Mouse (Mus musculus) adrenal gland, postnatal 4 days (tissue): ENCODE data around the gene Npepl1. TPM values are rescaled to one million over a fixed set of nuclear protein-coding genes. Genes with fewer than 3 reads are reported as not detected.

Experiments used
- DNase-seq, 2 experiments: peaks; one replicate each; pipeline ENCODE4 v3.0.0; 2021 to 2022; ENCODE audit warnings: low spot score in 2 of 2, mixed read lengths in 2 of 2
- total RNA-seq, 2 experiments: library from RNA; stranded (reverse); gene quantifications; 2 replicates each; pipeline ENCODE4 v1.2.3; 2021

The Npepl1 gene
- total RNA-seq, 2 experiments from 2014 or later, result 88.2 to 90.6 TPM

DNA sequence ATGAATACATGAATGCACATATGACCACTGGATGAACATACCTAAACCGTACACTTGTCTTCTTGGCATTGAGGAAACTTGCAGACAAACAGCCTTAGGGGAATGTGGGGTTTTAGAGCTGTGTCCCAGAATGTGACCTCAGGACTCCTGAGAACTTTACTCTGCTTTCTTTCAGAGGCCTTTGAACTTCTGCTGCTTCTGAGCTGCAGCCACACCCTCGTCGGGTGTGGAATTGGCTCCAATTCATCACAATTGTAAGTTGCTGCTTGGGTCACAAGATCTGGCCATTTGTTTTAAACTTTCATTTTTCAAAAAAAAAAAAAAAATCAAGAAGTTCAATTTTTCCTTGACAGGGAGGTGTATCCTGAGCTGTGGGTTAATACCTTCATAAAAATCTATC lies 2.8 kb upstream of the Npepl1 start:
- no peak for DNase-seq

DNA sequence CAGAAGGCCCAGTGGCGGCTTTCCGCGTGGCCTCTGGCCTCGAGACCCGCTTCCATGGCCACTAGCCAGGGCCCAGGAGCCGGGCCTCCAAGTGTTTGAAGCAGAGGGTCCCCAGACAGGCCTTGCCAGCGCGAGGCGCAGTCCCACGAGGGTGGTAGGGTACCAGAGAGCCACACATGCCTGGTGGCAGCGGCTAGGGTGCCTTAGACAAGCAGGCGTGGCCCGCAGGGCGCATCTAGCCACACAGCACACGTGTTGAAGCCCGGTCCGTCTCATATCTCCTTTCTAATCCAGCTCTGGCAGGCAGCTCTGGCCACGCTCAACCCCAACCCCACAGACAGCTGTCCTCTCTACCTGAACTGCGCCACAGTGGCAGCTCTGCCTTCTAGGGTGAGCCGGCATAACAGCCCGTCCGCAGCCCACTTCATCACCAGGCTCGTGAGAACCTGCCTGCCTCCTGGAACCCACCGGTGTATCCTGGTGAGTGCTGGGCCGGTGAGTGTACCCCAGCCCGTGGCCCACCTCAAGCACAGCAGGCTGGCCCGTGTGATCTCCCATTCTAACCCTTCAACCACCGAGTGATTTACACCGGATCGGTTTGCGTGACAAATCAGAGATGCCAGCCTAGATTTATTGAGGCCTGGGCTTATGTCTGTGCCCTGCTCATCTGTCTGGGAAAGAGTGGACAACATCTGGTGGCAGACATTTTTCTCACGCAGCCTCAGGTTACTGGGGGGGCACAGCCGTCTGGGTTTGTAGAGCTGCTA lies 817 bp downstream of the Npepl1 start:
- DNase-seq, result peak; percentile 24 to 27

- no peak for DNase-seq
Measured at GRCm38 (mm10) chr2:174112931-174113330, 2.8 kb downstream of the Npepl1 start.

- no peak for DNase-seq
Measured at GRCm38 (mm10) chr2:174114148-174114864, 4.2 kb downstream of the Npepl1 start.

- DNase-seq, result no peak
Measured at GRCm38 (mm10) chr2:174116929-174117328, 6.8 kb downstream of the Npepl1 start.

- no peak for DNase-seq
Measured at GRCm38 (mm10) chr2:174118141-174118540, 8.0 kb downstream of the Npepl1 start.

DNA sequence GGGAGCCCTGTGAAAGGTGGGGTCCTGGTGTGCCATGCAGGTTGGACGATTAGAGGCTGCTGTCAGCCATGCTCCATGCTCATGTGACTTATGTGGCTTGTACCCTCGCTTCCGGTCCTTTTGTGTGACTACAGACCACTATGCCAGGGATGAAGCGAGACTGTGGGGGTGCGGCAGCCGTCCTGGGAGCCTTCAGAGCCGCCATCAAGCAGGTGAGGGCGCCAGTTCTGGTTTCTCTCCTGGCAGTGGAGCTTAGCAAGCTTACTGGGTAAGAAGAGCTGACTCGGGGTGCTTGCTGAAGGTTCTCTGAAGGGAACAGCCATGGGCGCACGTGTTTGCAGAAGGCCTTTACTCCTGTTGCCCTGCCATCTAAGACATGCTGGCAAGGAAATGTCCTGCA lies 9.1 kb downstream of the Npepl1 start:
- no peak for DNase-seq

- no peak for DNase-seq
Measured at GRCm38 (mm10) chr2:174120631-174121030, 10.5 kb downstream of the Npepl1 start.

DNA sequence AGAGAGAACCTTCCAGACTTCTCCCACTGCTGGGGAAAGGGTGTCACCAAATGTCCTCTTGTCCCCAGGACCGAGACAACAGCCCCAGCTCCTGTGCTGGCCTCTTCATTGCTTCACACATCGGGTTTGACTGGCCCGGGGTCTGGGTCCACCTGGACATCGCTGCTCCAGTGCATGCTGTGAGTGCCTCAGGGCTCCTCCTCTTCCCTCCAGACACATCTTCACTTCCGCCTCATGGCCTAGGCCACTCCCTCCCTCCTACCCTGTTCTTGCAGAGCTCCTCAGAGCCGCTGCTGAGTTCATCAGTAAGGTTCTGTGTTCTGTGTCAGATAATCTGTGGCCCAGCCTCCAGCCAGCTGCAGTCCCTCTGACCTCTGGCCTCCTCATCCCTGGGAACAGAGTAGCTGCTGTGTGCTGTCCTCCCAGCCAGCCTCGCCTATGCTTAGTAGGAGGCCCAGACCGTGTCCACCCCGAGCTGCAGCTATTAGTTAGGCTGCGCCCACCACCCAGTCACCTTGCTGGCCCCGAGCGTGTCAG lies 11.3 kb downstream of the Npepl1 start:
- no peak for DNase-seq

DNA sequence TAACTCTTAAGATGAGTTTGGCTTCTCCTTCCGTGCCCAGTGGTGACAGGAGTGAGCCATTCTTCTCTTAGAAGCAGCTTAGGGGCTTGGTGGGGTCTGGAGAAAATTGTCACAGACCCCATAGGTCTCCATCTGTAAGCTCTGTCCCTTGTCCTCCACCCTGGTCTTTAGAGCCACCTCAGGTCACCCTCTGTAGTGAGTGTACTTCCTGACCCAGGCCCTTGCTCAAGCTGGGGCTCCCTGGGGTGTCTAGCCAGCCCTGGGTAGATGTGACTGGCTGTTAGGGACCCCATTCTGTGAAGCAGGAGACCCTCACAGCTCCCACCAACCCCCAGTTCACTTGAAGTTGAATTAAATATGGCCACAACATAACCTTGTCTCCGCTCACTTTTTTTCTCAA lies 12.2 kb downstream of the Npepl1 start:
- no peak for DNase-seq

DNA sequence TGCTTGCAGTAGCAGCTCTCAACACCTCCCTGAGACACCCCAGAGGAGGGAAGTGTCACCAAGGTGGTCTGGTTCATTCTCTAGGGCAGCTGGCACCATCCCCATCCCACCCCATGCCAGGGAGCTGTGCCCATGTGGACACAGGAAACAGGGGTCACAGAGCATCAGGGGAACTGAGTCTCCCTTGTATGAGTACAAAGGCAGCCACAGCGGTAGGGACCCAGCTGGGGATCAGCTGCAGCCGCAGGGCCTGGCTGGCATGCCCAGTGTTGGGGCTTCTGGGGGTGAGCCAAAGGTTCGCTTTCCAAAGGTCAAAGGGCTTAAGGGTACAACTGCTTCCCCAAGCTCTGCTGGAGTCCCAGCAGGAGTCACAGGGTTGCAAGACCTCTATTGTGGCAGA lies 13.6 kb downstream of the Npepl1 start:
- DNase-seq, result no peak

DNA sequence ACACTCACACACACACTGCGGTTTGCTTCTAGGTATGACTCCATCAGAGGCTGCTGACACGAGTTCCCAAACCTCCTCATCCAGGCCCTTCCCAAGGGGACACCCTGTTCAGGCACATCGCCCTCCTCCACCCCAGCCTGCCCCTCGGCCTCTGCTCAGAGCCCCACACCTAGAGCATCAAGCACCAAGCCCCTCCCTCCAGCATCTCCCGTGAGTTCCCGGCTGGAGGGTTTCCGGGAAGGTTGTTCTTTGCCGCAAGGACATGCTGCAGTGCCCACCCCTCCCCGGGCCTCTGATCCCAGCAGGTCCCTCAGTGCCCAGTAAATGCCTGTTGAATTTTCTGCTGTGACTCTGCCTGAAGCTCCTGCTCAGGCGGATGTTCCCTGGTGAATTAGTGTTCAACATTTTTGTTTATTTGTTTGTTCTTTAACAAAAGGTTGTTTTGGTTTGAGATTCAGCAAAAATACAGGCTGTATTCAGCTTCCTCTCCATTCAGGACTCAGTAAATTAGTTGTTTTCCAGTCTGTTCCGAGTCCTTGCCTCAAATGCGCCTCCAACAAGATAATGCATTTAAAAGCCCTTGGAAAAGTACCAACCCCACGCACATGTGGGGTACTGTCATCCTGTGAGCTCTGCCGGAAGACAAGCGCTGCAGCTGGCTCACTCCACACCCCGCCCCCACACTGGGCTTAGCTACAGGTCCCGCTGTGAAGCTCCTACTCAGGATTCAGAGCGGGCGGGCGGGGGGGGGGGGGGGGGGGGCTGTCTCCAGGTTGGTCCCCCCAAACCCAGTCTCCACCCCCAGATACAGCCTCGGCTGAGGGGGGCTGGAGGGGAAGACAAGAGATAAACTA lies 16.6 kb downstream of the Npepl1 start:
- no peak for DNase-seq

GRCm38 (mm10) chr2:174127376-174127713 lies 17.2 kb downstream of the Npepl1 start:
- DNase-seq, result no peak

GRCm38 (mm10) chr2:174128926-174129325 lies 18.8 kb downstream of the Npepl1 start:
- no peak for DNase-seq

DNA sequence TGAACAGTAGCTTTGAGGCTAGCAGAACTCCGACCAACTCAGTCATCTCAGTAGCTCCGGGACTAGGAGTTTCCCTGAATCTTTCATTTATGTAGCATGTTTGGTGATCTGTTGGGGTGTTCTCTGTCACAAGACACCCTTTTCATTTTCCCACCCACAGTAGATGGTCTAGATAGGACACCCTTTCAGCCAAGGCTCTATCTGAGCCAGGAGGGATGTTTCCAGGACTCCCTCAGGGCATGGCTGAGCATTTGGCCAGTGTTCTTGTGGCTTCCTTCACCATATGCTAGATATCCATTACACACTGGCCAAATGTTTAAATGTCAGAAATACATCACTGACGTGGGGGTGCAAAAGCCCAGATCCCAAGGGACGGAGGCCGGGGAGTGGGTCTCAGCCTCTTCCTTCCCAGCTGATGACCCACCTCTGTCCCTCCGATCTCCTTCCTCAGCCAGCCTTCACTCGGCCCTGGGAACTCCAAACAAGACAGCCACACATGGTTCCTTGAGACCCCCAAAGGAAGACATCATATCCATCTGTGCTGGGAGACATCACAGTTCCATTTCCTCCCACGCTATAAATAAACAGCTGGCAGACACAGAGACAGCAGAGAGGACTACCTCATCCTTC lies 20.4 kb downstream of the Npepl1 start:
- DNase-seq, result no peak

- no peak for DNase-seq
Measured at GRCm38 (mm10) chr2:174132413-174132969, 22.3 kb downstream of the Npepl1 start.

DNA sequence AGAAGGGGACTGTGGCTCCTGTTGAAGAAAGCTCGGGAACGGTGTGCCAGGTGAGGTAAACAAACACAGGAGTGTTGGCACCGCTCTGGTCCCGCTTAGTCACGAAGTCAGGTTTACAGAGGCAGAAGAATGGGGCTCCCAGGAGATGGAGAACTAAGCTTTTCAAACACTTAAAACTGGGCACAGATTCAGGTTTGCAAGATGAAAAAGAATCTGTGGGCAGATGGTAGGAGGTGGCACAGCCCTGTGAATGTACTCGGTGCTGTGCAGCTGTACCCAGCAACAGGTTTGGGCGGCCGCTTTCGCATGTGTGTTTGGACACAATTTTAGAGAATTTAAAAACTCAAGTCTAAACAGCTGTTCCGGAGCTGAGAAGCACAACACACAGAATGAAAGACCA lies 48.9 kb downstream of the Npepl1 start:
- DNase-seq, result no peak

DNA sequence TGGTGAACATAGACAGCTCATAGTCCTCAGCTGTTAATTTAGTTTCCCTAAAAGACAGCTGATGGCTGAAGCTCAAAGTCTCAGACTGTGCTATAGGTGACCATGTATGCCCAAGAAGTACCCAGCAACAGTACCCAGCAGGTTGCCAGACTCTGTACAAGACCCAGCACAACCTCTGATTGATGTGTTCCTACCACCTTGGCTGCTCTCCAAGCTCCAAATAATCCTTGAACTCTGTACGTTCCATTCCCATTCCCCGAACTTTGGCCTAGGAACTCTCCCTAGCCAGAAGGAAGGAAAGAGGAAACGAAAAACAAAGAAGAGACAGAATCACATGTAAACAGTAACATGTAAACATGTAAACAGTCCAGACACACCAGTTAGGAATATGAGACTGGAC lies 50.3 kb downstream of the Npepl1 start:
- DNase-seq, result no peak
